Mouse (Mus musculus): ENCODE results near the gene 4930562C15Rik. TPM values are rescaled to one million over a fixed set of nuclear protein-coding genes. Genes with fewer than 3 reads are reported as not detected.

4930562C15Rik gene
- polyA plus RNA-seq, 1 experiment from 2014 or later = 0.14 TPM

- no peaks in the 10 kb centered on the region for H3K27me3 ChIP-seq
- H3K36me3 ChIP-seq (replicated peaks) = peaks cover 20% of the 10 kb centered on the region
- peaks cover 65% of the 10 kb centered on the region for H3K4me1 ChIP-seq (replicated peaks)
- H3K9ac ChIP-seq = peak overlapping the region; percentile 85
- WGBS (ENCODE audit: insufficient replicate concordance) = under 1% methylated on average over 54 of the region's 54 CpGs
- H3K9me3 ChIP-seq (replicated peaks) = no peaks in the 10 kb centered on the region
- ATAC-seq (ENCODE audit: insufficient read depth) = peak; percentile 26
- peak overlapping the region; percentile 98 for H3K27ac ChIP-seq (replicated peaks)
- peak overlapping the region; percentile 92 for H3K4me2 ChIP-seq
- H3K4me3 ChIP-seq (replicated peaks) = peak overlapping the region; percentile 88
These were observed 44.0 kb downstream of the 4930562C15Rik start for GRCm38 (mm10) chr16:4879101-4879707.

GRCm38 (mm10) chr16:4879708-4880124 lies 44.5 kb downstream of the 4930562C15Rik start:
- H3K4me1 ChIP-seq (replicated peaks) = peaks cover 64% of the 10 kb centered on the region
- no peaks in the 10 kb centered on the region for H3K9me3 ChIP-seq (replicated peaks)
- peak overlapping the region; percentile 85 for H3K9ac ChIP-seq
- peak overlapping the region; percentile 92 for H3K4me2 ChIP-seq
- no peaks in the 10 kb centered on the region for H3K27me3 ChIP-seq
- H3K27ac ChIP-seq (replicated peaks) = peak overlapping the region; percentile 98
- WGBS (ENCODE audit: insufficient replicate concordance) = under 1% methylated on average over 40 of the region's 40 CpGs
- ATAC-seq (ENCODE audit: insufficient read depth) = peak; percentile 68
- peak overlapping the region; percentile 88 for H3K4me3 ChIP-seq (replicated peaks)
- peaks cover 15% of the 10 kb centered on the region for H3K36me3 ChIP-seq (replicated peaks)

- peaks cover 64% of the 10 kb centered on the region for H3K4me1 ChIP-seq (replicated peaks)
- H3K36me3 ChIP-seq (replicated peaks) = peaks cover 9% of the 10 kb centered on the region; the same call in 1 of the 2 replicates
- H3K4me3 ChIP-seq (replicated peaks) = peak within 1 kb of the TSS; percentile 88
- WGBS (ENCODE audit: insufficient replicate concordance) = under 1% methylated on average over 48 of the region's 48 CpGs
- peak within 1 kb of the TSS; percentile 98 for H3K27ac ChIP-seq (replicated peaks)
- ATAC-seq (ENCODE audit: insufficient read depth) = peak; percentile 79
- H3K27me3 ChIP-seq = no peaks in the 10 kb centered on the region
- H3K4me2 ChIP-seq = peak within 1 kb of the TSS; percentile 92
- H3K9me3 ChIP-seq (replicated peaks) = no peaks in the 10 kb centered on the region
- peak within 1 kb of the TSS; percentile 85 for H3K9ac ChIP-seq
These were observed 45.1 kb downstream of the 4930562C15Rik start, which contains the start of gene Ubald1 for GRCm38 (mm10) chr16:4880136-4880825. Ubald1 (minus strand) TSS chr16:4880315.

- no peaks in the 10 kb centered on the region for H3K36me3 ChIP-seq (replicated peaks)
- 59% methylated on average over 10 of the region's 10 CpGs for WGBS (ENCODE audit: insufficient replicate concordance)
- no peak overlapping the region for H3K9ac ChIP-seq
- H3K4me3 ChIP-seq (replicated peaks) = peak overlapping the region; percentile 88
- H3K27me3 ChIP-seq = no peaks in the 10 kb centered on the region
- peaks cover 62% of the 10 kb centered on the region for H3K4me1 ChIP-seq (replicated peaks)
- ATAC-seq (ENCODE audit: insufficient read depth) = no peak
- peak overlapping the region; percentile 92 for H3K4me2 ChIP-seq
- peak overlapping the region; percentile 98 for H3K27ac ChIP-seq (replicated peaks)
- H3K9me3 ChIP-seq (replicated peaks) = no peaks in the 10 kb centered on the region
These were observed 46.5 kb downstream of the 4930562C15Rik start for GRCm38 (mm10) chr16:4881400-4882351.

- H3K4me2 ChIP-seq = peak overlapping the region; percentile 93
- no peaks in the 10 kb centered on the region for H3K27me3 ChIP-seq
- 84% methylated on average over 10 of the region's 10 CpGs for WGBS (ENCODE audit: insufficient replicate concordance)
- 0 out of 2 replicates have a peak overlapping the region, but pooled peaks have one; percentile 75 for H3K9ac ChIP-seq
- no peaks in the 10 kb centered on the region for H3K9me3 ChIP-seq (replicated peaks)
- no peaks in the 10 kb centered on the region for H3K36me3 ChIP-seq (replicated peaks)
- H3K4me3 ChIP-seq (replicated peaks) = no peak overlapping the region
- H3K4me1 ChIP-seq (replicated peaks) = peaks cover 59% of the 10 kb centered on the region
- ATAC-seq (ENCODE audit: insufficient read depth) = no peak
- H3K27ac ChIP-seq (replicated peaks) = 0 out of 2 replicates have a peak overlapping the region, but pooled peaks have one; percentile 83
These were observed 49.7 kb downstream of the 4930562C15Rik start for GRCm38 (mm10) chr16:4884930-4885329.

GRCm38 (mm10) chr16:4885760-4886689 lies 50.8 kb downstream of the 4930562C15Rik start, which contains the start of gene Mgrn1:
Mgrn1 (plus strand) TSS chr16:4886249.
- under 1% methylated on average over 71 of the region's 74 CpGs for WGBS (ENCODE audit: insufficient replicate concordance)

GRCm38 (mm10) chr16:4886690-4887020 lies 51.4 kb downstream of the 4930562C15Rik start:
- Histone ChIP-seq H3K4me1 (replicated peaks) (peaks cover 62% of the 10 kb centered on the region), H3K9ac (peak overlapping the region; percentile 75), H3K9me3 (replicated peaks) (no peaks in the 10 kb centered on the region), H3K27me3 (no peaks in the 10 kb centered on the region), H3K36me3 (replicated peaks) (peaks cover 4% of the 10 kb centered on the region), H3K27ac (replicated peaks) (peak overlapping the region; percentile 83), H3K4me2 (peak overlapping the region; percentile 93), H3K4me3 (replicated peaks) (peak overlapping the region; percentile 75)
- ATAC-seq (ENCODE audit: insufficient read depth) = no peak; the same call in 1 of the 2 replicates
- 4% methylated on average over 8 of the region's 8 CpGs for WGBS (ENCODE audit: insufficient replicate concordance)

More at GRCm38 (mm10) chr16:4885760-4886689, 50.8 kb downstream of the 4930562C15Rik start, which contains the start of gene Mgrn1:
- peaks cover 62% of the 10 kb centered on the region for H3K4me1 ChIP-seq (replicated peaks)
- no peaks in the 10 kb centered on the region for H3K27me3 ChIP-seq
- no peaks in the 10 kb centered on the region for H3K9me3 ChIP-seq (replicated peaks)
- H3K9ac ChIP-seq = peak within 1 kb of the TSS; percentile 75
- peak; percentile 85 for ATAC-seq (ENCODE audit: insufficient read depth)
- H3K4me2 ChIP-seq = peak within 1 kb of the TSS; percentile 93
- peak within 1 kb of the TSS; percentile 83 for H3K27ac ChIP-seq (replicated peaks)
- peak within 1 kb of the TSS; percentile 75 for H3K4me3 ChIP-seq (replicated peaks)
- H3K36me3 ChIP-seq (replicated peaks) = peaks cover 2% of the 10 kb centered on the region

GRCm38 (mm10) chr16:4890201-4890709 lies 55.0 kb downstream of the 4930562C15Rik start:
- H3K4me1 ChIP-seq (replicated peaks) = peaks cover 76% of the 10 kb centered on the region
- H3K4me3 ChIP-seq (replicated peaks) = no peak overlapping the region
- 63% methylated on average over 4 of the region's 4 CpGs for WGBS (ENCODE audit: insufficient replicate concordance)
- H3K36me3 ChIP-seq (replicated peaks) = peaks cover 4% of the 10 kb centered on the region
- no peak overlapping the region for H3K4me2 ChIP-seq
- no peaks in the 10 kb centered on the region for H3K27me3 ChIP-seq
- H3K9ac ChIP-seq = no peak overlapping the region
- no peak for ATAC-seq (ENCODE audit: insufficient read depth)
- no peak overlapping the region for H3K27ac ChIP-seq (replicated peaks)
- H3K9me3 ChIP-seq (replicated peaks) = no peaks in the 10 kb centered on the region

- no peak for ATAC-seq (ENCODE audit: insufficient read depth)
- peaks cover 4% of the 10 kb centered on the region for H3K36me3 ChIP-seq (replicated peaks)
- no peak overlapping the region for H3K4me3 ChIP-seq (replicated peaks)
- H3K4me1 ChIP-seq (replicated peaks) = peaks cover 77% of the 10 kb centered on the region
- no peaks in the 10 kb centered on the region for H3K9me3 ChIP-seq (replicated peaks)
- WGBS (ENCODE audit: insufficient replicate concordance) = 68% methylated on average over 6 of the region's 6 CpGs
- no peak overlapping the region for H3K27ac ChIP-seq (replicated peaks)
- H3K9ac ChIP-seq = no peak overlapping the region
- H3K4me2 ChIP-seq = no peak overlapping the region
- no peaks in the 10 kb centered on the region for H3K27me3 ChIP-seq
These were observed 57.0 kb downstream of the 4930562C15Rik start for GRCm38 (mm10) chr16:4892171-4892570.

Measured in liver, embryonic 15.5 days (tissue).